Mouse (Mus musculus) gastrocnemius, adult 8-10 months (tissue): ENCODE measurements around the gene Hoxa5. TPM values are rescaled to one million over a fixed set of nuclear protein-coding genes. Genes with fewer than 3 reads are reported as not detected.

Experiments used
- DNase-seq, 2 experiments: peaks; one replicate each; pipeline ENCODE4 v3.0.0; 2022; ENCODE audit warnings: low spot score in 2 of 2
- total RNA-seq, 4 experiments: library from RNA; stranded (reverse); gene quantifications; 2 replicates each; pipeline ENCODE4 v1.2.4; 2022

Gene Hoxa5
- total RNA-seq, 4 experiments from 2014 or later = 1.2 to 1.9 (median 1.5) TPM

GRCm38 (mm10) chr6:52227470-52228222, 23.3 kb upstream of the Hoxa5 start:
- no peak for DNase-seq

GRCm38 (mm10) chr6:52226569-52227257, 22.3 kb upstream of the Hoxa5 start:
- DNase-seq = no peak

GRCm38 (mm10) chr6:52225612-52226568, 21.5 kb upstream of the Hoxa5 start:
- peak; percentile 75 to 89 for DNase-seq

- DNase-seq = no peak
Measured at GRCm38 (mm10) chr6:52224895-52225611, 20.7 kb upstream of the Hoxa5 start.

- DNase-seq = no peak
Measured at GRCm38 (mm10) chr6:52223939-52224760, 19.8 kb upstream of the Hoxa5 start.

GRCm38 (mm10) chr6:52222729-52223128, 18.3 kb upstream of the Hoxa5 start:
- DNase-seq = no peak

GRCm38 (mm10) chr6:52221993-52222685, 17.8 kb upstream of the Hoxa5 start:
- DNase-seq = no peak

GRCm38 (mm10) chr6:52221337-52221992, 17.1 kb upstream of the Hoxa5 start, which contains the start of gene Hoxa7:
Gene Hoxa7, minus strand, starts transcription at chr6:52221854.
- DNase-seq = peak; percentile 92

- DNase-seq = no peak
Measured at GRCm38 (mm10) chr6:52220865-52221310, 16.5 kb upstream of the Hoxa5 start.

- DNase-seq = no peak
Measured at GRCm38 (mm10) chr6:52220003-52220864, 15.8 kb upstream of the Hoxa5 start.

- DNase-seq = no peak
Measured at GRCm38 (mm10) chr6:52219234-52219942, 15.0 kb upstream of the Hoxa5 start.

- no peak for DNase-seq
Measured at GRCm38 (mm10) chr6:52218643-52219215, 14.3 kb upstream of the Hoxa5 start.

GRCm38 (mm10) chr6:52217895-52218642, 13.7 kb upstream of the Hoxa5 start:
- no peak for DNase-seq

GRCm38 (mm10) chr6:52217459-52217768, 13.0 kb upstream of the Hoxa5 start:
- DNase-seq = peak; percentile 77 to 82

- DNase-seq = peak in 1 of 2 experiments; percentile 14
Measured at GRCm38 (mm10) chr6:52216691-52217458, 12.5 kb upstream of the Hoxa5 start.
